Mouse (Mus musculus) midbrain, embryonic 16.5 days (tissue): Measurements from ENCODE around the gene Foxp2. TPM values are rescaled to one million over a fixed set of nuclear protein-coding genes. Genes with fewer than 3 reads are reported as not detected.

Experiments used
- ATAC-seq: fragments of 200-750 bp; cut with Nextera tagmentation; 2 replicates; pipeline ENCODE4 v1.8.0; 2017; ENCODE audit warnings: moderate TSS enrichment
- H3K27ac ChIP-seq: fragments of 300-500 bp; sonication (generic); 2 replicates; pipeline ENCODE4 v1.5.1; 2014; ENCODE audit warnings: mild to moderate bottlenecking, low read length, mixed read lengths
- H3K27me3 ChIP-seq: fragments of 300-500 bp; sonication (generic); 2 replicates; pipeline ENCODE4 v1.6.1; 2014; ENCODE audit warnings: low read depth, low read length, mixed read lengths; ENCODE audit not compliant: control insufficient read depth, insufficient read depth
- H3K36me3 ChIP-seq: fragments of 300-500 bp; sonication (generic); 2 replicates; pipeline ENCODE4 v1.6.1; 2014; ENCODE audit warnings: mild to moderate bottlenecking, low read length, moderate library complexity, mixed read lengths; ENCODE audit not compliant: control insufficient read depth, insufficient read depth
- H3K4me1 ChIP-seq: fragments of 300-500 bp; sonication (generic); 2 replicates; pipeline ENCODE4 v1.6.1; 2014; ENCODE audit warnings: mild to moderate bottlenecking, low read length, mixed read lengths; ENCODE audit not compliant: control insufficient read depth, insufficient read depth
- H3K4me2 ChIP-seq: fragments of 300-500 bp; sonication (generic); 2 replicates; pipeline ENCODE4 v1.6.1; 2014; ENCODE audit warnings: mild to moderate bottlenecking, low read length, mixed read lengths
- H3K4me3 ChIP-seq: fragments of 300-500 bp; sonication (generic); 2 replicates; pipeline ENCODE4 v1.5.1; 2014; ENCODE audit warnings: low read depth, mild to moderate bottlenecking, low read length, moderate library complexity, mixed read lengths
- H3K9ac ChIP-seq: fragments of 300-500 bp; sonication (generic); 2 replicates; pipeline ENCODE4 v1.6.1; 2014; ENCODE audit warnings: low read depth, low read length, mixed read lengths
- H3K9me3 ChIP-seq: fragments of 300-500 bp; sonication (generic); replicated peaks from 2 replicates; pipeline ENCODE4 v1.6.1; 2014; ENCODE audit warnings: mild to moderate bottlenecking, low read length, mixed read lengths; ENCODE audit not compliant: control insufficient read depth, poor library complexity, severe bottlenecking
- WGBS: fragments of 180-500 bp; shearing (Covaris S2); extraction: QIAGEN DNeasy Blood & Tissue Kit; methylation state at CpG from one replicate; pipeline ENCODE4 v1.1.7; 2014; 5-methylcytosine and 5-hydroxymethylcytosine counted together
- microRNA-seq: library from miRNA; unstranded; fragments of <30 nt; microRNA quantifications from one replicate; pipeline ENCODE4, GENCODE M21; 2017
- polyA plus RNA-seq: library from polyadenylated mRNA; unstranded; fragments of >200 nt; fragmentation: Nextera tagmentation; extraction: Ambion mirVana; gene quantifications from 2 replicates; pipeline ENCODE4 v1.2.1, GENCODE M21; 2015

Foxp2 gene
- polyA plus RNA-seq, 1 experiment from 2014 or later, result 93.0 TPM

- Histone ChIP-seq H3K27me3 (no peaks in the 10 kb centered on the region), H3K4me1 (no peaks in the 10 kb centered on the region), H3K4me3 (no peak overlapping the region), H3K27ac (no peak overlapping the region), H3K9ac (no peak overlapping the region), H3K9me3 (no peaks in the 10 kb centered on the region), H3K36me3 (no peaks in the 10 kb centered on the region), H3K4me2 (no peak overlapping the region)
- 88% methylated on average over 2 of the region's 2 CpGs for WGBS
- no peak for ATAC-seq
These were observed 562.2 kb downstream of the Foxp2 start for GRCm38 (mm10) chr6:15463390-15463789.

- Histone ChIP-seq H3K4me3 (no peak overlapping the region), H3K4me2 (no peak overlapping the region), H3K27me3 (no peaks in the 10 kb centered on the region), H3K9me3 (no peaks in the 10 kb centered on the region), H3K4me1 (no peaks in the 10 kb centered on the region), H3K36me3 (no peaks in the 10 kb centered on the region), H3K27ac (no peak overlapping the region), H3K9ac (no peak overlapping the region)
- WGBS, result 85% methylated on average over 3 of the region's 3 CpGs
- no peak for ATAC-seq
These were observed 564.3 kb downstream of the Foxp2 start for GRCm38 (mm10) chr6:15465471-15465870.

GRCm38 (mm10) chr6:15466634-15467033 is 565.5 kb downstream of the Foxp2 start:
- Histone ChIP-seq H3K36me3 (no peaks in the 10 kb centered on the region), H3K9ac (no peak overlapping the region), H3K4me3 (no peak overlapping the region), H3K4me2 (no peak overlapping the region), H3K9me3 (no peaks in the 10 kb centered on the region), H3K4me1 (no peaks in the 10 kb centered on the region), H3K27me3 (no peaks in the 10 kb centered on the region), H3K27ac (no peak overlapping the region)
- 44% methylated on average over 1 of the region's 1 CpGs for WGBS
- ATAC-seq, result no peak

GRCm38 (mm10) chr6:15486909-15487308 is 585.8 kb downstream of the Foxp2 start:
- Histone ChIP-seq H3K27ac (no peak overlapping the region), H3K9me3 (no peaks in the 10 kb centered on the region), H3K4me1 (no peaks in the 10 kb centered on the region), H3K9ac (no peak overlapping the region), H3K36me3 (no peaks in the 10 kb centered on the region), H3K4me2 (no peak overlapping the region), H3K4me3 (no peak overlapping the region), H3K27me3 (no peaks in the 10 kb centered on the region)
- WGBS, result 47% methylated on average over 2 of the region's 2 CpGs
- ATAC-seq, result 0 out of 2 replicates have a peak, but pooled peaks have one; percentile 70

Small RNAs within 50 kb of the gene (microRNA-seq; reads per million reads assigned to microRNA genes)
- gene Gm25470, result not detected

Other genes starting within 250 kb of the Foxp2 start
- gene Ppp1r3a, start 146.1 kb upstream of the Foxp2 start, polyA plus RNA-seq, result 0.03 TPM in 1 of 2 replicates, not detected in the other